Mouse (Mus musculus): ENCODE results near the gene Slc2a2.

DNA sequence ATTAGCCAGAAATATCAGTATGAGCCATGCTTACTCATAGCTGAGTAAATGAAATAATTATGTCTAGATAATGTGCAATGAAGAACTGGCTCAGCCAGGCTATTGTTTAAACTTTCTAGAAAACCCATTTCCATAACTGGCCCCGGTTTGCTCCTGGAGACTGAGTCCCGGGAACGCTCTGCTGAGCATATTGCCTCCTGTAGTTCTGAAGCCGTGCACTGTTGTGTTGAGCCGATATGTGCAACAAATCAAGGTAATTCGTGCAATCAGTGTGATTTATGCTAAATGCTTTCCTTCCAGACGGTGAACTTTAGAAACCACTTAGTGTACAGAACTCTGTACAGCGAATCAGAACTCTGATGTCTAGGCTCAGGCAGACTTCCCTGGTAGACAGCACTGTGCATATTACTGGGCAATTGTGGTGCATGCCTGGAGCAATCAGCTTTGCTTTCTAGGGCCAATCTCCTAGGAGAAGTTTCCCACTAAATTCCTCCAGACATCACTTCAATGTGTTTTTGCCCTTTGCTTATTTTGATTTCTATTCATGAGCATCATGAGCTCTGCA is 63.6 kb downstream of the Slc2a2 start:
- TF ChIP-seq CTCF (IDR thresholded peaks at IDR 0.05; ENCODE audit: extremely low read depth, insufficient read length, insufficient replicate concordance, low read depth, low read length) = no peak
- no peak for TF ChIP-seq POLR2A (IDR thresholded peaks at IDR 0.05; ENCODE audit: low read depth, low read length)

Data from small intestine, adult 2 months (tissue).